ENCODE assay signal across 9 mouse cellular contexts in the genomic region with DNA sequence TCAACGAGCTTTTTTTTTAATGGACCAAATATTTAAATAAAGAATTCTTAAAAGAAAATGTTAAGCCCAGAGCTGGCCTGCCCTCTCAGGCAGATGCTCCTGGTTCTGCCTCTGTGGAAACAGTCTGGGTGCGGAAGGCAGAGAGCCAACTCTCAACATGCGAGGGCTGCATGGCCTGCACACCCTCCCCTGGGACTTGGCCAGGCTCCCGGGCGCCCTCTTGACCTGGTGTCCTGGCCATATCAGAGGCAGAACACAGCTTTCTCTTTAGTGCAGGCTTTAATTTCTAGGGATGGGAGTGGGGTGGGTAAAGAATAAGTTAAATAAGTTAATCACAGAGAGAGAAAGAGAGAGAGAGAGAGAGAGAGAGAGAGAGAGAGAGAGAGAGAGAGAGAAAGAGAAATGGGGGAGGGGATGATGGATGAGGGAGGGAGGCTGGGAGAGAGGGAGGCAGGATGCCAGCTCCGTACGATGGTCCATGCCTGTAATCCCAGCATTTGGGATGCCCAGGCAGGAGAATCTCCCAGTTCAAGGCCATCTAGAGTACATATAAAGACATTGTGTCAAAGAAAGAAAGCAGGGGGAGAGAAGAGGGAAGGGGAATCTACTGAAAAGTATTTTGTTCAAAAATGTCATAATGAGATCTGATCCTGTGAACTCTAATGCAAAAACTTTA.
A peak's percentile ranks its signal among the peaks of the same experiment; 100 is the strongest.
DNase-seq lines count a peak whose midpoint lies in the region; ATAC-seq and TF ChIP-seq lines count a peak whose summit lies in the region.
"Had no signal": no experiment of that assay in that cellular context is flagged by ENCODE, and none has a peak within 500 bp of the region (broad histone marks: within the 10 kb centered on the region; RNA-seq: fewer than 3 reads in every experiment).

No protein-coding gene starts in this region.

- WGBS in intestine, embryonic 16.5 days = 42% methylated on average over 7 of the region's 7 CpGs
- WGBS in liver, postnatal 0 days (ENCODE audit: insufficient replicate concordance) = 48% methylated on average over 7 of the region's 7 CpGs
- 26% methylated on average over 7 of the region's 7 CpGs for WGBS in stomach, embryonic 16.5 days

- peak; percentile 64 to 76 for DNase-seq in cerebellum, postnatal 10 days
- no peak for DNase-seq in cerebellum, adult 11-12 months
- peak; percentile 92 for DNase-seq in MN1 (ENCODE audit: low spot score)
- DNase-seq in gastrocnemius, postnatal 36 days = peak; percentile 33 to 64
- peak; percentile 88 for DNase-seq in liver, postnatal 0 days

- no peaks in the 10 kb centered on the region for H3K4me1 ChIP-seq in intestine, embryonic 16.5 days (ENCODE audit: control insufficient read depth, insufficient read depth, low read length)
- 0 out of 2 replicates have a peak, but pooled peaks cover 3% of the 10 kb centered on the region for H3K4me1 ChIP-seq in liver, postnatal 0 days (ENCODE audit: insufficient read depth)
- peaks cover 5% of the 10 kb centered on the region; the same call in 1 of the 2 replicates for H3K4me1 ChIP-seq in stomach, embryonic 16.5 days (ENCODE audit: control insufficient read depth, insufficient read depth, low read length)

- no peak for TF ChIP-seq EP300 in liver, postnatal 0 days (IDR thresholded peaks at IDR 0.05; ENCODE audit: low read depth)

- ATAC-seq in intestine, embryonic 16.5 days = peak; percentile 79
- ATAC-seq in liver, postnatal 0 days = peak; percentile 92
- peak; percentile 75 for ATAC-seq in stomach, embryonic 16.5 days (ENCODE audit: insufficient read depth, low FRiP score)
- no peak for ATAC-seq in CD4-positive, CD25-positive, alpha-beta regulatory T cell, adult 4 months

- H3K9ac ChIP-seq in intestine, embryonic 16.5 days (ENCODE audit: low read depth, low read length) = no peak overlapping the region
- H3K9ac ChIP-seq in liver, postnatal 0 days (replicated peaks) = no peak overlapping the region
- H3K9ac ChIP-seq in stomach, embryonic 16.5 days (ENCODE audit: low read length) = no peak overlapping the region

- intact Hi-C loops in gastrocnemius, postnatal 36 days (cut with DNase I) = no loop called here

- no peak overlapping the region for H3K27ac ChIP-seq in intestine, embryonic 16.5 days (ENCODE audit: low read length)
- no peak overlapping the region for H3K27ac ChIP-seq in liver, postnatal 0 days (ENCODE audit: low read depth)
- peak overlapping the region; percentile 38; the same call in 1 of the 2 replicates for H3K27ac ChIP-seq in stomach, embryonic 16.5 days (ENCODE audit: low read length)
- H3K27ac ChIP-seq: macrophage had no signal

- H3K4me2 ChIP-seq in intestine, embryonic 16.5 days (ENCODE audit: low read depth, low read length) = no peak overlapping the region
- H3K4me2 ChIP-seq in liver, postnatal 0 days (ENCODE audit: low read depth, low read length) = no peak overlapping the region
- no peak overlapping the region for H3K4me2 ChIP-seq in stomach, embryonic 16.5 days (ENCODE audit: low read depth, low read length)

- H3K27me3 ChIP-seq in intestine, embryonic 16.5 days (replicated peaks; ENCODE audit: control insufficient read depth, insufficient read depth, low read length) = no peaks in the 10 kb centered on the region
- H3K27me3 ChIP-seq in liver, postnatal 0 days (ENCODE audit: insufficient read depth, low read length) = no peaks in the 10 kb centered on the region
- H3K27me3 ChIP-seq in stomach, embryonic 16.5 days (ENCODE audit: control insufficient read depth, insufficient read depth, low read length) = no peaks in the 10 kb centered on the region

- TF ChIP-seq CTCF in liver, postnatal 0 days (IDR thresholded peaks at IDR 0.05; ENCODE audit: low read depth) = no peak

- no peaks in the 10 kb centered on the region for H3K9me3 ChIP-seq in intestine, embryonic 16.5 days (ENCODE audit: control insufficient read depth, low read length)
- H3K9me3 ChIP-seq in liver, postnatal 0 days (ENCODE audit: low read length) = no peaks in the 10 kb centered on the region
- no peaks in the 10 kb centered on the region for H3K9me3 ChIP-seq in stomach, embryonic 16.5 days (replicated peaks; ENCODE audit: control insufficient read depth, low read length)

- no peak overlapping the region for H3K4me3 ChIP-seq in intestine, embryonic 16.5 days (ENCODE audit: low read length)
- H3K4me3 ChIP-seq in liver, postnatal 0 days (ENCODE audit: low read depth, low read length) = no peak overlapping the region
- H3K4me3 ChIP-seq in stomach, embryonic 16.5 days (replicated peaks; ENCODE audit: low read length) = no peak overlapping the region

- no peaks in the 10 kb centered on the region for H3K36me3 ChIP-seq in intestine, embryonic 16.5 days (ENCODE audit: control insufficient read depth, insufficient read depth, low read length)
- H3K36me3 ChIP-seq in liver, postnatal 0 days (replicated peaks; ENCODE audit: insufficient read depth, low read length) = no peaks in the 10 kb centered on the region
- no peaks in the 10 kb centered on the region for H3K36me3 ChIP-seq in stomach, embryonic 16.5 days (ENCODE audit: control insufficient read depth, insufficient read depth, low read length)
